Mouse (Mus musculus): ENCODE data around the gene Gm13272. TPM values are rescaled to one million over a fixed set of nuclear protein-coding genes. Genes with fewer than 3 reads are reported as not detected.
"Not testable (repeated sequence)": the region's sequence is repeated elsewhere in the genome, so short reads cannot be mapped to it uniquely, and the experiment has no call there.

Gene Gm13272
- total RNA-seq, 1 experiment from 2014 or later = not detected

GRCm38 (mm10) chr4:88785409-88785808, 5.8 kb downstream of the Gm13272 start, which contains the start of gene Gm13276:
Gm13276 (plus strand) TSS chr4:88785709.
- not testable (repeated sequence) for DNase-seq

- peak; percentile 60 for DNase-seq
Observed at GRCm38 (mm10) chr4:88788402-88788801, 8.8 kb downstream of the Gm13272 start, which contains the start of gene Gm13277. Gm13277 (plus strand) TSS chr4:88788632.

GRCm38 (mm10) chr4:88791250-88791649, 11.6 kb downstream of the Gm13272 start, which contains the start of gene Gm13278:
Gm13278 (plus strand) TSS chr4:88791550.
- not testable (repeated sequence) for DNase-seq

- peak; percentile 17 for DNase-seq
Observed at GRCm38 (mm10) chr4:88793936-88794675, 14.5 kb downstream of the Gm13272 start, which contains the start of gene Gm13275. Gm13275 (plus strand) TSS chr4:88794487.

- DNase-seq = not testable (repeated sequence)
Observed at GRCm38 (mm10) chr4:88797097-88797496, 17.4 kb downstream of the Gm13272 start, which contains the start of gene Gm13279. Gm13279 (plus strand) TSS chr4:88797397.

GRCm38 (mm10) chr4:88799365-88799764, 19.7 kb downstream of the Gm13272 start, which contains the start of gene Gm13285:
Gm13285 (plus strand) TSS chr4:88799665.
- not testable (repeated sequence) for DNase-seq

GRCm38 (mm10) chr4:88802954-88803353, 23.3 kb downstream of the Gm13272 start, which contains the start of gene Gm13287:
Gm13287 (plus strand) TSS chr4:88803254.
- DNase-seq = not testable (repeated sequence)

GRCm38 (mm10) chr4:88805231-88805630, 25.6 kb downstream of the Gm13272 start, which contains the start of gene Gm13288:
Gm13288 (plus strand) TSS chr4:88805531.
- not testable (repeated sequence) for DNase-seq

- DNase-seq = peak; percentile 26
Observed at GRCm38 (mm10) chr4:88805761-88806160, 26.1 kb downstream of the Gm13272 start.

- no peak for DNase-seq
Observed at GRCm38 (mm10) chr4:88815928-88816327, 36.3 kb downstream of the Gm13272 start, which contains the start of gene Ifna7. Ifna7 (plus strand) TSS chr4:88816228.

- no peak for DNase-seq
Observed at GRCm38 (mm10) chr4:88819659-88820058, 40.0 kb downstream of the Gm13272 start, which contains the start of gene Ifna11. Ifna11 (plus strand) TSS chr4:88819959.

GRCm38 (mm10) chr4:88822995-88823394, 43.3 kb downstream of the Gm13272 start:
- DNase-seq = no peak

GRCm38 (mm10) chr4:88827116-88827515, 47.5 kb downstream of the Gm13272 start, which contains the start of gene Ifna6:
Ifna6 (plus strand) TSS chr4:88827416.
- not testable (repeated sequence) for DNase-seq

Other genes starting within 250 kb of the Gm13272 start
- gene Ifna15, start 221.6 kb upstream of the Gm13272 start, total RNA-seq (2021) = not detected in 2 replicates
- gene Ifna14, start 208.1 kb upstream of the Gm13272 start, total RNA-seq (2021) = not detected in 2 replicates
- gene Ifna9, start 187.5 kb upstream of the Gm13272 start, total RNA-seq (2021) = not detected in 2 replicates
- not detected in 2 replicates for gene Ifna12, start 176.5 kb upstream of the Gm13272 start, total RNA-seq (2021)
- not detected in 2 replicates for gene C87499, start 145.4 kb upstream of the Gm13272 start, total RNA-seq (2021)
- not detected in 2 replicates for gene Ifna13, start 135.4 kb upstream of the Gm13272 start, total RNA-seq (2021)
- not detected in 2 replicates for gene Ifna16, start 102.9 kb upstream of the Gm13272 start, total RNA-seq (2021)
- not detected in 2 replicates for gene Ifna2, start 95.9 kb upstream of the Gm13272 start, total RNA-seq (2021)
- gene Ifnab, start 88.5 kb upstream of the Gm13272 start, total RNA-seq (2021) = not detected in 2 replicates
- 0.73 and 0.95 TPM in 2 replicates for gene Gm26566, start 58.0 kb upstream of the Gm13272 start, total RNA-seq (2021)
- gene Klhl9, start 57.4 kb upstream of the Gm13272 start, total RNA-seq (2021) = 83.9 and 94.1 TPM in 2 replicates
- gene Gm13271, start 25.0 kb upstream of the Gm13272 start, total RNA-seq (2021) = not detected in 2 replicates
- not detected in 2 replicates for gene Gm13283, start 19.7 kb upstream of the Gm13272 start, total RNA-seq (2021)
- gene Gm13290, start 6.0 kb upstream of the Gm13272 start, total RNA-seq (2021) = not detected in 2 replicates
- gene Gm13289, start 2.9 kb upstream of the Gm13272 start, total RNA-seq (2021) = not detected in 2 replicates
- not detected in 2 replicates for gene Ifnz, start 2.3 kb downstream of the Gm13272 start, total RNA-seq (2021)
- not detected in 2 replicates for gene Gm13276, start 5.9 kb downstream of the Gm13272 start, total RNA-seq (2021)
- gene Gm13277, start 8.8 kb downstream of the Gm13272 start, total RNA-seq (2021) = not detected in 2 replicates
- not detected in 2 replicates for gene Gm13278, start 11.7 kb downstream of the Gm13272 start, total RNA-seq (2021)
- gene Gm13275, start 14.6 kb downstream of the Gm13272 start, total RNA-seq (2021) = not detected in 2 replicates
- gene Gm13279, start 17.5 kb downstream of the Gm13272 start, total RNA-seq (2021) = not detected in 2 replicates
- 0.36 TPM in 1 of 2 replicates, not detected in the other for gene Gm13285, start 19.8 kb downstream of the Gm13272 start, total RNA-seq (2021)
- gene Gm13287, start 23.4 kb downstream of the Gm13272 start, total RNA-seq (2021) = not detected in 2 replicates
- gene Gm13288, start 25.7 kb downstream of the Gm13272 start, total RNA-seq (2021) = not detected in 2 replicates
- gene Ifna7, start 36.4 kb downstream of the Gm13272 start, total RNA-seq (2021) = not detected in 2 replicates
- gene Ifna11, start 40.1 kb downstream of the Gm13272 start, total RNA-seq (2021) = not detected in 2 replicates
- not detected in 2 replicates for gene Ifna6, start 47.6 kb downstream of the Gm13272 start, total RNA-seq (2021)
- not detected in 2 replicates for gene Ifna5, start 55.7 kb downstream of the Gm13272 start, total RNA-seq (2021)
- not detected in 2 replicates for gene Ifna4, start 62.0 kb downstream of the Gm13272 start, total RNA-seq (2021)
- gene Ifna1, start 70.2 kb downstream of the Gm13272 start, total RNA-seq (2021) = not detected in 2 replicates
- gene Ifne, start 100.4 kb downstream of the Gm13272 start, total RNA-seq (2021) = not detected in 2 replicates